Mouse (Mus musculus): Measurements from ENCODE around the gene Mmp2.

The Mmp2 gene

DNA sequence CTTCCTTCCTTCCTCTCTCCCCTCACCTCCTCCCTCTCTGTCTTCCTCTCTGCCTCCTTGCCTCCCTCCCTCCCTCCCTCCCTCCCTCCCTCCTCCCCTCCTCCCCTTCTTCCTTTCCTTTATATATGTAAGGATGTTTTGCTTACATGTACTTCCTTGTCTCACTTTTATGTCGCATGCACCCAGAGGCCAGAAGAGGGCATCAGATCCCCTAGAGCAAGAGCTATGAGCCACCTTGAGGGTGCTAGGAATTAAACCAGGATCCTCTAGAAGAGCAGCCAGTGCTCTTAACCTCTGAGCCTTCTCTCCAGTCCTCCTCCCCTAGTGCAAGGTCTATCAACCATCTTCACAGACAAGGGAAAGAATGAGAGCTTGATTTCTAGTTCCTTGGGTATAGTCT is 69.0 kb downstream of the Mmp2 start:
- no peak for DNase-seq (ENCODE audit: low spot score)

DNA sequence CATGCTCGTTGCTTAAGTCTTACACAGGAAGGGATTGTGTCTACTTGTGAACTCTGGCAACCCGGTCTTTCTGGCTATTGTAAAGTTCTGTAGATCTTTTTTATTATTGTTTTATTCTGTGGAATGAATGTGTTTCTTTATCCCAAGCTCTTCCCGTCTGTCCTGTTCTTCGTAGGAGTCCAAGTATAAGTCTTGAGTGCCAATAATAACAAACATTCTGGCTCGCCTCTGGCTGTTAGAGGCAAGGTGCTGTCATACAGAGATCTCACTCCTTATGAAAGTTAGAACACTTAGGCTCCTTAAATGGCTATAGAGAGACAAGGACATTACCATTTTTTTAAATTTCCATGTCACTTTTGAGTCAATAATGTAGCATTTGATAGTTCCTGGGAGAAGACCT is 69.5 kb downstream of the Mmp2 start:
- DNase-seq (ENCODE audit: low spot score): no peak

DNA sequence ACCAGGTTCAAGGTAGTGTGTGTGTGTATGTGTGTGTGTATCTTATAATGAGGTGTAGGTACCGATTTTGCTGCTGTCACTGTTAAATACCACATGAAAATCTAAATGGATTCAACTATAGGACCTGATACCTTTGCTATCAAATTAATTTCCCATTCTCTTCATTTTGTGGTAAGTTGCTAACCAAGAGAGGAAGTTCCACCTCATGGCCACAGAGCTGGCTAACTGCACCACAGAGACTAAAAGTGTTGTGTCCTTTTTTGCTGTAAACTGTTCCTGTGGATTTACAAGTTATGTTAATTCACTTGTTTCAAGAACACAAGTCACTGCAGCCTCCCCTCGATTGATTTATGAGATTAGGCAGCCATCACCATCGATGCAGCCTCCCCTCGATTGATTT is 70.7 kb downstream of the Mmp2 start:
- no peak for DNase-seq (ENCODE audit: low spot score)

DNA sequence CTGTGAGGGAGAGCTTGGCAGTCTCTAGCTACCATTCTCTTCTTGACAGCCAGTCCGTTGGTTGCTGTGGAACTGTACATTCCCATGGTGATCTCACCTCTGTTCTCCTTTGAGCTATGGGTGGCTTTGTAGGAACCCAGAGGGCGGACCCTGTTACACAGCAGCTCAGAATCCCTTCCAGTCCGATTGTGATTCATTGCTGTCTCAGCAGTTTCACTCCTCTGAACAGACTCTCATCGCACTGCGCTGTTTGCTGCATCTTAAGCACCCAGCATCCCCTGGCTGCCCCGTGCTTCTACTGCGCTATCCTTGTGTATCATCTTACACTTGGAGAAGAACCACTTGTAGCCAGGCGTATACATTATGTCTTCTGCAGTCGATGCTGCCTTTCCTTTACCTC is 72.5 kb downstream of the Mmp2 start:
- DNase-seq (ENCODE audit: low spot score): no peak

DNA sequence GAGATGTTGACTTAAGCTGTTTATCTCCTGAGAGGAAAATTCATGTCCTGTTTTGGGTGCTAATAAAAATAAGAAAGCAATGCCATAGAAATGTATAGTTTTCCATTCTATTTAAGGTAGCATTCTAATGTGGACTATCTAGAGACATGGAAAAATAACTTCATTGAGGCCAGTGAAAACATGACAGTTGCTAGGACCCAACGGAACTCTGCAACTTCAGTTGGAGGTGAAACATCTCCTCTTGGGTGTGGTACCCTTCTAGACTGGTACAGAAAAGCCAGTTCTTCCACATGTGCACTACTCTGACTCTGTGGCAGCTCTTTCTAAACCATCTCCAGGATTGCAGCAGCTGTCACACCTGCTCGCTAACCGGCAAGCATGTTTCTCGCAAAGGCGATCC is 74.0 kb downstream of the Mmp2 start, which contains the start of gene Capns2:
Capns2 (plus strand) TSS at position 301 of the 400 bp plus-strand sequence.
- DNase-seq (ENCODE audit: low spot score): no peak

DNA sequence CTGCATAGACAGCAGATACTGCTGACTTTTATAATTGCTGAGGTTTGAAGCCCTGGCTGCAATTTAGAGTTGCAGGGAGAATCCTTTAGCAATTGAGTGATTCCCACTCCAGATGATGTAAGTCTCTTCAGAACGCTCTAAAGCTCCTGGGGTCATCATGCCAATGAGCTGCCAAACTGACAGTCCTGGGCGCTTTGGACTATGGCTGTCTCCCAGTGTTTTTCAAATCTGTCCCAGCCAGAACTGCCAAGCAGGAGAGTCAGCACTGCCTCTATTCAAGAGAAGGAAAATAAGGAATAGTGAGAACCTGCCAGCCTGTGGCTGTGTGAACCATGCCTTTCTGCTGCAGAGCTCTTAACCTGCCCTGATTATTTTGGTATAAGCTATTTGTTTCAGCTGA is 75.9 kb downstream of the Mmp2 start:
- DNase-seq (ENCODE audit: low spot score): no peak
